Mouse (Mus musculus) liver, embryonic 14.5 days (tissue): ENCODE data around the gene Slc9a8. TPM values are rescaled to one million over a fixed set of nuclear protein-coding genes. Genes with fewer than 3 reads are reported as not detected.

Experiments used
- ATAC-seq: fragments of 200-750 bp; cut with Nextera tagmentation; 2 replicates; pipeline ENCODE4 v1.8.0; 2017; ENCODE audit warnings: moderate number of reproducible peaks, mild to moderate bottlenecking, moderate library complexity; ENCODE audit not compliant: insufficient read depth
- DNase-seq, 3 experiments: peaks; one replicate each; pipeline ENCODE4 v3.0.0-alpha.2; 2012 to 2013; ENCODE audit warnings: low read depth in 3 of 3, low spot score in 3 of 3
- H3K27ac ChIP-seq: fragments of 300-500 bp; sonication (generic); 2 replicates; pipeline ENCODE4 v1.5.1; 2014; ENCODE audit warnings: moderate library complexity, mild to moderate bottlenecking, control low read depth, inconsistent platforms
- H3K27me3 ChIP-seq: fragments of 300-500 bp; sonication (generic); 2 replicates; pipeline ENCODE4 v1.6.1; 2014; ENCODE audit warnings: mild to moderate bottlenecking, low read length, moderate library complexity; ENCODE audit not compliant: control insufficient read depth, insufficient read depth
- H3K36me3 ChIP-seq: fragments of 300-500 bp; sonication (generic); replicated peaks from 2 replicates; pipeline ENCODE4 v1.6.1; 2014; ENCODE audit warnings: low read depth; ENCODE audit not compliant: control insufficient read depth, insufficient read depth
- H3K4me1 ChIP-seq, 2 experiments: fragments of 200-500 bp in 1 of 2; fragments of 300-500 bp in 1 of 2; sonication (generic) in 1 of 2; replicated peaks; 2 replicates each; pipeline ENCODE4 v1.6.1; 2012 to 2014; ENCODE audit warnings: antibody characterized with exemption in 1 of 2, inconsistent platforms in 1 of 2, low read length in 1 of 2; ENCODE audit not compliant: control insufficient read depth in 2 of 2, insufficient read depth in 2 of 2
- H3K4me2 ChIP-seq: fragments of 300-500 bp; sonication (generic); 2 replicates; pipeline ENCODE4 v1.6.1; 2014; ENCODE audit warnings: low read depth, mild to moderate bottlenecking, control low read depth, moderate library complexity
- H3K4me3 ChIP-seq, 2 experiments: fragments of 200-500 bp in 1 of 2; fragments of 300-500 bp in 1 of 2; sonication (generic) in 1 of 2; 2 replicates each; pipeline ENCODE4 v1.5.1; 2012 to 2014; ENCODE audit warnings: low read depth in 2 of 2, low read length in 2 of 2, mild to moderate bottlenecking in 2 of 2, control low read depth in 1 of 2, inconsistent platforms in 1 of 2, moderate library complexity in 1 of 2; ENCODE audit not compliant: insufficient read depth in 1 of 2
- H3K9ac ChIP-seq: fragments of 300-500 bp; sonication (generic); replicated peaks from 2 replicates; pipeline ENCODE4 v1.6.1; 2014; ENCODE audit warnings: mild to moderate bottlenecking, control low read depth, moderate library complexity
- H3K9me3 ChIP-seq: fragments of 300-500 bp; sonication (generic); 2 replicates; pipeline ENCODE4 v1.6.1; 2016; ENCODE audit warnings: low read length, mixed read lengths; ENCODE audit not compliant: control insufficient read depth
- CTCF ChIP-seq: IDR thresholded peaks from 2 replicates; pipeline ENCODE4 v1.5.1; 2016; ENCODE audit warnings: antibody characterized with exemption, low read depth, control low read depth
- EP300 ChIP-seq: IDR thresholded peaks from 2 replicates; pipeline ENCODE4 v1.6.1; 2016; ENCODE audit warnings: antibody characterized with exemption, low read depth
- WGBS: fragments of 180-500 bp; shearing (Covaris S2); extraction: QIAGEN DNeasy Blood & Tissue Kit; methylation state at CpG from one replicate; pipeline ENCODE4 v1.1.7; 2014; ENCODE audit not compliant: insufficient replicate concordance; 5-methylcytosine and 5-hydroxymethylcytosine counted together
- polyA plus RNA-seq, 2 experiments: library from polyadenylated mRNA; depleted of rRNA in 1 of 2; stranded (reverse) in 1 of 2; unstranded in 1 of 2; fragments of >200 nt; fragmentation: Nextera tagmentation in 1 of 2; extraction: Ambion mirVana in 1 of 2; gene quantifications; 2 replicates each; pipeline versions ENCODE4 v1.2.1 to v1.2.3; 2012 to 2014

The Slc9a8 gene
- polyA plus RNA-seq, 2 experiments = 8.7 to 13.9 TPM

- H3K4me3 ChIP-seq = no peak overlapping the region
- H3K4me1 ChIP-seq = peaks cover 0 to 3% of the 10 kb centered on the region in 2 experiments; a peak in 1 of 4 replicates
- no peak overlapping the region for H3K4me2 ChIP-seq
- no peaks in the 10 kb centered on the region for H3K36me3 ChIP-seq
- TF ChIP-seq EP300 (no peak), CTCF (no peak)
- H3K27ac ChIP-seq = no peak overlapping the region
- no peak overlapping the region for H3K9ac ChIP-seq
- no peaks in the 10 kb centered on the region for H3K9me3 ChIP-seq
- no peaks in the 10 kb centered on the region for H3K27me3 ChIP-seq
- DNase-seq (no peak), ATAC-seq (no peak)
- 69% methylated on average over 5 of the region's 5 CpGs for WGBS
Measured at GRCm38 (mm10) chr2:167414461-167414860, 7.1 kb upstream of the Slc9a8 start.

DNA sequence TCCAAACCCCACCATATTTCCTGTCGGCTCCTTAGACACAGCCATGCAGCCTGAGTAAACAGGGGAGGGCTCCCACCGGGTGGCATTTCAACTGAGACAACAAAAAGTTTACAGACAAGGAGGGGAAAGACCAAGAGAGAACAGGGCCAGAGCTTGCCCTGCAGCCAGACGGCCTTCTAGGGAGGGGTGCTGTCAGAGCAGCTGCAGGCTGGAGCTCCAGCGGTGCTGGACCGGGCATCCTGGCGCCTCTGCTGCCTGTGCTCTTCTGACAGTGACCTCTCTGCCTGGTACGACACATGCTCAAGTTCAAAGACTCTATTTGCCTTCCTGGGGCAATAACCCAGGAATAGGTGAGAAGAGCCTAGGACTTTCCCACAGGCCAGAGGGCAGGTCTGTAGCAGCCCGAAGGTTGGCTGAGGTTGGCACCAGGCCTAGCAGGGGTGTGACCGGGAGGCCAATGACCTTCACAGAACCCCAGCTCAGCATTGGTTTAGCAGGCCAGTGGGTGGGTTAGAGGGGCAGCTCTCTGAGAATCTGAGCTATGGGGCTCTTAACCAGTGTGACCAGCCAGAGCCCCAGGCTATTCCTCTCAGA lies 5.4 kb upstream of the Slc9a8 start:
- Histone ChIP-seq H3K4me1 (peaks cover 14% of the 10 kb centered on the region in 2 experiments), H3K36me3 (no peaks in the 10 kb centered on the region), H3K27ac (no peak overlapping the region), H3K27me3 (no peaks in the 10 kb centered on the region), H3K4me2 (no peak overlapping the region), H3K4me3 (no peak overlapping the region), H3K9me3 (no peaks in the 10 kb centered on the region), H3K9ac (no peak overlapping the region)
- DNase-seq (no peak), ATAC-seq (peak; percentile 33)
- no peak for TF ChIP-seq CTCF
- no peak for TF ChIP-seq EP300
- 69% methylated on average over 9 of the region's 9 CpGs for WGBS

DNA sequence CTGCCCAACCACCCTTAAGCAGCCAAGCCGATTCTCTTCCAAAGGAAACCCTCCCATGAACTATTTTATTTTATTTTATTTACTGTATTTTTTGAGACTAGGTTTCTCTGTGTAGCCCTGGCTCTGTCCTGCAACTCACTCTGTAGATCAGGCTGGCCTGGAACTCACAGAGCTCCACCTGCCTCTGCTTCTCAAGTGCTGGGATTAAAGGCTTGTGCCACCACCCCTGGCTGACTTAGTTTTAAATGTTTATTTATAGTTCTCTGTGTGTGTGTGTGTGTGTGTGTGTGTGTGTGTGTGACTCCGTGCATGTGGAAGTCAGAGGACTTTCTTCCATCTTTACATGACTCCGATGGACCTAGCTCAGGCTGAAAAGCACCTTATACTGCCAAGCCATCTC lies 4.5 kb upstream of the Slc9a8 start:
- no peak for TF ChIP-seq CTCF
- no peak for TF ChIP-seq EP300
- 68% methylated on average over 3 of the region's 3 CpGs for WGBS
- Histone ChIP-seq H3K4me2 (no peak overlapping the region), H3K9me3 (no peaks in the 10 kb centered on the region), H3K9ac (no peak overlapping the region), H3K4me3 (no peak overlapping the region), H3K27ac (no peak overlapping the region), H3K4me1 (peaks cover 14% of the 10 kb centered on the region in 2 experiments), H3K27me3 (no peaks in the 10 kb centered on the region), H3K36me3 (no peaks in the 10 kb centered on the region)
- DNase-seq (no peak), ATAC-seq (no peak)

DNA sequence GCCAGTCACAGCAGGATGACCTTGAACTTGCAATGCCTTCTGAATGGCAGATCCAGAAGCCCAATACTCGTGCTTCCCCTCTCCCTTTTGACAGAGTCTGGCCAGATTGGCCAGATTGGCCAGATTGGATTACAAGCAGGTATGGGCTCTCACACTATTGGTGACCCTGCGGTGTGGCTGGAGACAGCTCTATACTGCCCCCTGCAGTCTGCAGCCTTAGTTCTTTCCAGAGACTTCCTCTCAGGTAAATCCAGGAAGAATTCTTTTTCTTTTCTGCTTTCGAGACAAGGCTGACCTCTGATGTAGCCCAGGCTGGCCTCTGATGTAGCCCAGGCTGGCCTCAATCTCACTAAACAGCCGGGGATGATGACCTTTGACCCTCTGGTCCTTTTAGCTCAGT lies 3.8 kb upstream of the Slc9a8 start:
- Histone ChIP-seq H3K4me1 (peaks cover 19 to 20% of the 10 kb centered on the region in 2 experiments), H3K27me3 (no peaks in the 10 kb centered on the region), H3K4me2 (no peak overlapping the region), H3K9ac (no peak overlapping the region), H3K9me3 (no peaks in the 10 kb centered on the region), H3K27ac (no peak overlapping the region), H3K36me3 (no peaks in the 10 kb centered on the region), H3K4me3 (no peak overlapping the region)
- DNase-seq = no peak
- no peak for ATAC-seq
- 19% methylated on average over 4 of the region's 4 CpGs for WGBS
- TF ChIP-seq EP300 (no peak), CTCF (peak; percentile 81)

DNA sequence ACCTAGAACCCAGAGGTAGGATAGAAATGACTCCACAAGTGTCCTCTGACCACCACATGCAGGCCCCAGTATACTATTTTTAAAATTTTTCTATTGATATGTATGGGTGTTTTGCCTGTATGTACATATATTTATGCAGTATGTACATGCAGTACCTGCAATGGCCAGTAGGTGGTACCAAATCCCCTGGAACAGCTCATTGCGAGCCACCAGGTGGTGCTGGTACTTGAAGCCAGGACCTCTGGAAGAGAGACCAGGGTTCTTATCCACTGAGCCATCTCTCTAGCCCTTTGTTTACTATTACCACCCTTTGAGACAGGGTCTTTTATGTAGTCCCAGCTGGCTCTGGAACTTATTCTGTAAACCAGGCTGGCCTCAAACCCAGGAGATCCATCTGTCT lies 2.3 kb upstream of the Slc9a8 start:
- no peaks in the 10 kb centered on the region for H3K9me3 ChIP-seq

More for the DNA sequence above, 2.3 kb upstream of the Slc9a8 start:
- H3K27ac ChIP-seq = no peak overlapping the region
- peaks cover 2% of the 10 kb centered on the region for H3K36me3 ChIP-seq
- H3K27me3 ChIP-seq = no peaks in the 10 kb centered on the region
- DNase-seq (peak; percentile 74 to 82 (median 74)), ATAC-seq (no peak)
- H3K4me3 ChIP-seq = no peak overlapping the region
- H3K4me2 ChIP-seq = no peak overlapping the region
- peak; percentile 99 for TF ChIP-seq CTCF
- TF ChIP-seq EP300 = peak; percentile 35; the same call in 1 of the 2 replicates
- WGBS = 7% methylated on average over 1 of the region's 1 CpGs
- no peak overlapping the region for H3K9ac ChIP-seq
- H3K4me1 ChIP-seq = peaks cover 26 to 32% of the 10 kb centered on the region in 2 experiments
